Mouse (Mus musculus) heart, postnatal 0 days (tissue): ENCODE data around the gene Anxa5. TPM values are rescaled to one million over a fixed set of nuclear protein-coding genes. Genes with fewer than 3 reads are reported as not detected.
A peak's percentile ranks its signal among the peaks of the same experiment; 100 is the strongest.

Source experiments
- ATAC-seq: fragments of 200-750 bp; cut with Nextera tagmentation; 2 replicates; pipeline ENCODE4 v1.8.0; 2017; ENCODE audit warnings: low read depth, moderate number of reproducible peaks, moderate library complexity; ENCODE audit not compliant: insufficient read depth
- DNase-seq: peaks from one replicate; pipeline ENCODE4 v3.0.0-alpha.2; 2016; ENCODE audit warnings: low spot score
- H3K27ac ChIP-seq: fragments of 300-500 bp; sonication (generic); 2 replicates; pipeline ENCODE4 v1.5.1; 2014; ENCODE audit warnings: low read depth, mild to moderate bottlenecking
- H3K27me3 ChIP-seq: fragments of 300-500 bp; sonication (generic); 2 replicates; pipeline ENCODE4 v1.6.1; 2014; ENCODE audit warnings: low read length, mixed read lengths; ENCODE audit not compliant: control insufficient read depth, insufficient read depth
- H3K36me3 ChIP-seq: fragments of 300-500 bp; sonication (generic); replicated peaks from 2 replicates; pipeline ENCODE4 v1.6.1; 2014; ENCODE audit warnings: low read length, mixed read lengths; ENCODE audit not compliant: control insufficient read depth, insufficient read depth
- H3K4me1 ChIP-seq: fragments of 300-500 bp; sonication (generic); 2 replicates; pipeline ENCODE4 v1.6.1; 2014; ENCODE audit warnings: antibody characterized with exemption; ENCODE audit not compliant: control insufficient read depth, insufficient read depth
- H3K4me2 ChIP-seq: fragments of 300-500 bp; sonication (generic); 2 replicates; pipeline ENCODE4 v1.6.1; 2014; ENCODE audit warnings: low read depth, mild to moderate bottlenecking, low read length, moderate library complexity
- H3K4me3 ChIP-seq: fragments of 300-500 bp; sonication (generic); 2 replicates; pipeline ENCODE4 v1.5.1; 2014; ENCODE audit warnings: low read depth, low read length
- H3K9ac ChIP-seq: fragments of 300-500 bp; sonication (generic); replicated peaks from 2 replicates; pipeline ENCODE4 v1.6.1; 2014; ENCODE audit warnings: low read depth, low read length, mixed read lengths
- H3K9me3 ChIP-seq: fragments of 300-500 bp; sonication (generic); replicated peaks from 2 replicates; pipeline ENCODE4 v1.6.1; 2016; ENCODE audit warnings: low read length; ENCODE audit not compliant: control insufficient read depth
- CTCF ChIP-seq: IDR thresholded peaks from 2 replicates; pipeline ENCODE4 v1.5.1; 2016; ENCODE audit warnings: antibody characterized with exemption, control low read depth, low read depth
- EP300 ChIP-seq: IDR thresholded peaks from 2 replicates; pipeline ENCODE4 v1.6.1; 2016; ENCODE audit warnings: antibody characterized with exemption, low read depth
- WGBS: fragments of 180-500 bp; shearing (Covaris S2); extraction: QIAGEN DNeasy Blood & Tissue Kit; methylation state at CpG from one replicate; pipeline ENCODE4 v1.1.7; 2014; 5-methylcytosine and 5-hydroxymethylcytosine counted together
- polyA plus RNA-seq: library from polyadenylated mRNA; unstranded; fragments of >200 nt; fragmentation: Nextera tagmentation; extraction: Ambion mirVana; gene quantifications from 2 replicates; pipeline ENCODE4 v1.2.1, GENCODE M21; 2015
- total RNA-seq: library from RNA; depleted of rRNA; stranded (reverse); fragments of >200 nt; gene quantifications from 2 replicates; pipeline ENCODE4 v1.2.3, GENCODE M21; 2014; ENCODE audit warnings: low replicate concordance

The Anxa5 gene
- total and polyA plus RNA-seq, 2 experiments from 2014 or later, result 162 to 261 TPM

- Histone ChIP-seq H3K9me3 (no peaks in the 10 kb centered on the region), H3K4me1 (peaks cover 55% of the 10 kb centered on the region), H3K4me3 (0 out of 2 replicates have a peak overlapping the region, but pooled peaks have one; percentile 9), H3K4me2 (peak overlapping the region; percentile 91), H3K27ac (no peak overlapping the region), H3K36me3 (no peaks in the 10 kb centered on the region), H3K27me3 (no peaks in the 10 kb centered on the region), H3K9ac (no peak overlapping the region)
- 96% methylated on average over 5 of the region's 5 CpGs for WGBS
- DNase-seq (no peak), ATAC-seq (no peak)
- TF ChIP-seq CTCF (no peak), EP300 (no peak)
These were observed 2.5 kb downstream of the Anxa5 start for GRCm38 (mm10) chr3:36473222-36473621.

GRCm38 (mm10) chr3:36471856-36472255, 3.8 kb downstream of the Anxa5 start:
- ATAC-seq (no peak), DNase-seq (no peak)
- peak overlapping the region; percentile 8; the same call in 1 of the 2 replicates for H3K4me3 ChIP-seq
- H3K4me1 ChIP-seq, result peaks cover 51% of the 10 kb centered on the region
- no peaks in the 10 kb centered on the region for H3K27me3 ChIP-seq
- H3K9me3 ChIP-seq, result no peaks in the 10 kb centered on the region
- WGBS, result 35% methylated on average over 4 of the region's 4 CpGs
- no peak overlapping the region for H3K9ac ChIP-seq
- 0 out of 2 replicates have a peak overlapping the region, but pooled peaks have one; percentile 28 for H3K27ac ChIP-seq
- H3K36me3 ChIP-seq, result no peaks in the 10 kb centered on the region
- TF ChIP-seq EP300 (no peak), CTCF (no peak)
- H3K4me2 ChIP-seq, result peak overlapping the region; percentile 42

GRCm38 (mm10) chr3:36468871-36469270, 6.8 kb downstream of the Anxa5 start:
- DNase-seq (no peak), ATAC-seq (peak; percentile 37; the same call in 1 of the 2 replicates)
- no peaks in the 10 kb centered on the region for H3K27me3 ChIP-seq
- H3K4me2 ChIP-seq, result no peak overlapping the region
- no peak for TF ChIP-seq EP300
- H3K4me1 ChIP-seq, result peaks cover 36% of the 10 kb centered on the region
- H3K36me3 ChIP-seq, result peaks cover 13% of the 10 kb centered on the region
- no peaks in the 10 kb centered on the region for H3K9me3 ChIP-seq
- no peak overlapping the region for H3K4me3 ChIP-seq
- no peak overlapping the region for H3K9ac ChIP-seq
- 65% methylated on average over 2 of the region's 2 CpGs for WGBS
- no peak overlapping the region for H3K27ac ChIP-seq

GRCm38 (mm10) chr3:36467632-36468031, 8.1 kb downstream of the Anxa5 start:
- TF ChIP-seq EP300 (no peak), CTCF (no peak)
- H3K27me3 ChIP-seq, result no peaks in the 10 kb centered on the region
- no peak overlapping the region for H3K9ac ChIP-seq
- no peak overlapping the region for H3K27ac ChIP-seq
- peaks cover 26% of the 10 kb centered on the region for H3K4me1 ChIP-seq
- peaks cover 25% of the 10 kb centered on the region for H3K36me3 ChIP-seq
- 0 out of 2 replicates have a peak, but pooled peaks have one; percentile 28 for ATAC-seq
- H3K4me2 ChIP-seq, result no peak overlapping the region
- H3K4me3 ChIP-seq, result no peak overlapping the region
- 60% methylated on average over 7 of the region's 7 CpGs for whole genome bisulfite sequencing
- no peaks in the 10 kb centered on the region for H3K9me3 ChIP-seq
- DNase-seq, result no peak

GRCm38 (mm10) chr3:36465538-36465937, 10.2 kb downstream of the Anxa5 start:
- no peaks in the 10 kb centered on the region for H3K27me3 ChIP-seq
- H3K4me2 ChIP-seq, result no peak overlapping the region
- ATAC-seq (no peak), DNase-seq (no peak)
- no peak overlapping the region for H3K9ac ChIP-seq
- H3K4me3 ChIP-seq, result no peak overlapping the region
- no peaks in the 10 kb centered on the region for H3K9me3 ChIP-seq
- 62% methylated on average over 7 of the region's 7 CpGs for WGBS
- TF ChIP-seq EP300 (no peak), CTCF (no peak)
- H3K27ac ChIP-seq, result no peak overlapping the region
- H3K36me3 ChIP-seq, result peaks cover 46% of the 10 kb centered on the region
- H3K4me1 ChIP-seq, result peaks cover 10% of the 10 kb centered on the region

GRCm38 (mm10) chr3:36462348-36462747, 13.3 kb downstream of the Anxa5 start:
- TF ChIP-seq CTCF, result no peak
- TF ChIP-seq EP300, result no peak
- no peak overlapping the region for H3K9ac ChIP-seq
- H3K9me3 ChIP-seq, result no peaks in the 10 kb centered on the region
- DNase-seq (no peak), ATAC-seq (no peak)
- peaks cover 76% of the 10 kb centered on the region for H3K36me3 ChIP-seq
- no peak overlapping the region for H3K27ac ChIP-seq
- H3K4me3 ChIP-seq, result no peak overlapping the region
- no peaks in the 10 kb centered on the region for H3K27me3 ChIP-seq
- H3K4me2 ChIP-seq, result no peak overlapping the region
- no peaks in the 10 kb centered on the region; the same call in 1 of the 2 replicates for H3K4me1 ChIP-seq
- WGBS, result 26% methylated on average over 1 of the region's 1 CpGs
